Mouse (Mus musculus): ENCODE data around the gene Tmtc1. TPM values are rescaled to one million over a fixed set of nuclear protein-coding genes. Genes with fewer than 3 reads are reported as not detected.

Tmtc1 gene
- total RNA-seq (2014; rRNA removed) (35.1 and 45.4 TPM in 2 replicates), polyA plus RNA-seq (2015; fragmentation: Nextera tagmentation; extraction: Ambion mirVana) (2.4 and 3.0 TPM in 2 replicates)

- no peaks in the 10 kb centered on the region for H3K36me3 ChIP-seq (ENCODE audit: insufficient read depth, low read length)
These were observed at the start of gene Tmtc1 for GRCm38 (mm10) chr6:148443726-148444701. Gene Tmtc1 (minus strand): TSS chr6:148444389.

DNA sequence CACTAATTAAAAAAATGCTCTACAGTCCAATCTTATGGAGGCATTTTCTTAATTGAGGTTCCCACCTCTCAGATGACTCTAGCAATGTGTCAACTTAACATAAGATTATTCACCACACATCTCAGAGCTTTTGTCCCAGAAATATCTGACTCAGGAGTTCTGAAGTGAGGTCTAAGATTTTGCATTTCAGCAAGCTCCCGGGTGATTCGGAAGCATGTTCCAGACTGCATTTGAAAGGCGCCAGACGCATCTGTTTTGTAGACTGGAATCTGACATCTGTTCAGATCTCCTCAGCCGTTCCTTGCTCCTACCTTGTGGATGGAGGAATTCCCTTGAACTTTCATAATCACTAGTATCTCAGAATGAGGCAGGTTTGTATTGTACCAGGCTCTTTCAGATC is 47.7 kb upstream of the Tmtc1 start:
- TF ChIP-seq CTCF (IDR thresholded peaks at IDR 0.05; ENCODE audit: low read depth) = no peak
- ATAC-seq (no peak), DNase-seq (ENCODE audit: low spot score) (no peak)
- Histone ChIP-seq H3K9ac (replicated peaks; ENCODE audit: low read length) (no peak overlapping the region), H3K4me1 (ENCODE audit: insufficient read depth, low read length) (no peaks in the 10 kb centered on the region), H3K27me3 (ENCODE audit: insufficient read depth, low read length) (no peaks in the 10 kb centered on the region), H3K4me3 (ENCODE audit: low read length) (no peak overlapping the region), H3K27ac (no peak overlapping the region), H3K4me2 (ENCODE audit: low read depth, low read length) (no peak overlapping the region), H3K36me3 (ENCODE audit: insufficient read depth, low read length) (no peaks in the 10 kb centered on the region), H3K9me3 (ENCODE audit: low read length) (no peaks in the 10 kb centered on the region)
- WGBS = 73% methylated on average over 5 of the region's 5 CpGs

More at GRCm38 (mm10) chr6:148443726-148444701, at the start of gene Tmtc1:
- ATAC-seq (peak; percentile 78), DNase-seq (ENCODE audit: low spot score) (peak; percentile 78)
- Histone ChIP-seq H3K27ac (peak within 1 kb of the TSS; percentile 74), H3K4me2 (ENCODE audit: low read depth, low read length) (peak within 1 kb of the TSS; percentile 93), H3K27me3 (ENCODE audit: insufficient read depth, low read length) (no peaks in the 10 kb centered on the region), H3K9me3 (ENCODE audit: low read length) (no peaks in the 10 kb centered on the region), H3K4me1 (ENCODE audit: insufficient read depth, low read length) (peaks cover 14% of the 10 kb centered on the region), H3K4me3 (ENCODE audit: low read length) (peak within 1 kb of the TSS; percentile 78), H3K9ac (replicated peaks; ENCODE audit: low read length) (peak within 1 kb of the TSS; percentile 74)
- WGBS = 1% methylated on average over 96 of the region's 99 CpGs
- TF ChIP-seq CTCF (IDR thresholded peaks at IDR 0.05; ENCODE audit: low read depth) = 0 out of 2 replicates have a peak, but pooled peaks have one; percentile 5

GRCm38 (mm10) chr6:148486756-148487155 is 42.6 kb upstream of the Tmtc1 start:
- no peak for TF ChIP-seq CTCF (IDR thresholded peaks at IDR 0.05; ENCODE audit: low read depth)
- H3K4me2 ChIP-seq (ENCODE audit: low read depth, low read length) = no peak overlapping the region
- H3K4me3 ChIP-seq (ENCODE audit: low read length) = no peak overlapping the region
- ATAC-seq = no peak
- H3K36me3 ChIP-seq (ENCODE audit: insufficient read depth, low read length) = no peaks in the 10 kb centered on the region
- no peak for DNase-seq (ENCODE audit: low spot score)
- H3K27me3 ChIP-seq (ENCODE audit: insufficient read depth, low read length) = no peaks in the 10 kb centered on the region
- WGBS = 50% methylated on average over 3 of the region's 3 CpGs
- H3K27ac ChIP-seq = no peak overlapping the region
- H3K9me3 ChIP-seq (ENCODE audit: low read length) = no peaks in the 10 kb centered on the region
- no peak overlapping the region for H3K9ac ChIP-seq (replicated peaks; ENCODE audit: low read length)
- H3K4me1 ChIP-seq (ENCODE audit: insufficient read depth, low read length) = no peaks in the 10 kb centered on the region

DNA sequence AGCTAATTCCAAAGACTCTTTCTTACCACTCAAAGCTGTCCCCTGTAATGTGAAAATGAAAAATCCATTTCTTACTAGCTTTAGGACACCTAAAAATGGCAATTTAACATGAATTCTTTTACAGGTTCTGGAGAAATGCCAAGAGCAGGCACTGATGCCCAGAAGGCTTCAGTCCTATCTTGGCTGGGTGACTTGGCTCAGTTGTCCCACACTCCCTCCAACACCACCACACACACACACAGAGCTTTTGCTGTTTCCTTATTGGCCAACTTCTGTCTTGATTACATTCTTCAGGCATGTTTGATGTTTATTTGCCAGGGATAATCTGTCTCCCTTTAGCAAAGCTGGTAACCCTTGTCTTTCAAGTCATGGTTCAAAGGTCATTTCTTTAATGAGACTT is 37.7 kb upstream of the Tmtc1 start:
- no peaks in the 10 kb centered on the region for H3K9me3 ChIP-seq (ENCODE audit: low read length)

DNA sequence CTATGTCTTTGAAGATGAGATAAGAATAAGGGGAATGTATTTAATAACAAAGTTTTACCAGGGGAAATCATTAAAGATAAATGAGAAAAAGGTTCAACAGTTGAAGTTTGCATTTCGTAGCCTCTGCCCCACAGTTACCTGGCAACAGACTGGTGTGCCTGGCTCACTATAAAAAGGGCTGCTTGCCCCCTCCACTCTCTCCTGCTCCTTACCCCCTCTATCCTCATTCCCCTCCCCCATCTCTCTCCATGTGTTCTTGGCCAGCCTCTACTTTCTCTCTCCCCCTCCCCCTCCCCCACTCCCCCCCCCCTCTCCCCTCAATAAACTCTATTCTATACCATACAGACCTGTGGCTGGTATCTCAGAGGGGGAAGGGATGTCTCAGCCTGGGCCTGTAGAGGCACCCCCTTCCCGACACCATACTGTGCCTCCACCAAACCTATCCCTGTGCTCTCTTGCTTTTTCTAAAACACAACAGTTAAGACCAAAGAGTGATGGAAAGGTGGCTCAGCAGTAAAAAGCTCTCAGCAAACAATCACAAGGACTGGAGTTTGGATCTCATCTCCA is 35.6 kb upstream of the Tmtc1 start:
- no peaks in the 10 kb centered on the region for H3K36me3 ChIP-seq (ENCODE audit: insufficient read depth, low read length)
- no peak overlapping the region for H3K27ac ChIP-seq
- no peaks in the 10 kb centered on the region for H3K27me3 ChIP-seq (ENCODE audit: insufficient read depth, low read length)
- ATAC-seq (0 out of 2 replicates have a peak, but pooled peaks have one; percentile 38), DNase-seq (ENCODE audit: low spot score) (no peak)
- H3K9me3 ChIP-seq (ENCODE audit: low read length) = no peaks in the 10 kb centered on the region
- WGBS = 51% methylated on average over 2 of the region's 2 CpGs
- H3K4me3 ChIP-seq (ENCODE audit: low read length) = no peak overlapping the region
- TF ChIP-seq CTCF (IDR thresholded peaks at IDR 0.05; ENCODE audit: low read depth) = no peak
- H3K4me1 ChIP-seq (ENCODE audit: insufficient read depth, low read length) = no peaks in the 10 kb centered on the region
- H3K9ac ChIP-seq (replicated peaks; ENCODE audit: low read length) = no peak overlapping the region
- no peak overlapping the region for H3K4me2 ChIP-seq (ENCODE audit: low read depth, low read length)

More for the DNA sequence above, 37.7 kb upstream of the Tmtc1 start:
- H3K9ac ChIP-seq (replicated peaks; ENCODE audit: low read length) = no peak overlapping the region
- no peaks in the 10 kb centered on the region for H3K36me3 ChIP-seq (ENCODE audit: insufficient read depth, low read length)
- H3K4me3 ChIP-seq (ENCODE audit: low read length) = no peak overlapping the region
- H3K27ac ChIP-seq = no peak overlapping the region
- H3K27me3 ChIP-seq (ENCODE audit: insufficient read depth, low read length) = no peaks in the 10 kb centered on the region
- TF ChIP-seq CTCF (IDR thresholded peaks at IDR 0.05; ENCODE audit: low read depth) = no peak
- H3K4me2 ChIP-seq (ENCODE audit: low read depth, low read length) = no peak overlapping the region
- H3K4me1 ChIP-seq (ENCODE audit: insufficient read depth, low read length) = no peaks in the 10 kb centered on the region
- ATAC-seq (no peak), DNase-seq (ENCODE audit: low spot score) (peak; percentile 48)

DNA sequence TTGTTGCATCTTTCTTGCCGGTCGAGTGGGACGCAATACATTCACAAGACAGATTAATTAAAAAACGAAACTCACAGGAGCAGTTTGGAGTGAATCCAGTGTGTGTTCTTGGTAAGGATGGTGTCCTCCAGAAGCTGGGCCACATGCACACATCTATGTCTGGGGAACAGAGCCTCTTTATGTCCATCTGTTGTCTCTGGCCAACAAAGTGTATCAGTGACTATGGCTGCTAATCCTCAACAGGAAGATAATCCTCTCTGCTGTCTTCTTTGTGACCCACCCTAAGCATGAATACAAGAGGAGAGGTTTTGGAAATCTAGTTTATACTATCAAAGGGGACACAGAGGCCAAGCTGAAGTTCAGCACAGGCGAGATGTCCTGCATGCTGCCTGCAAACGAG is 34.2 kb upstream of the Tmtc1 start:
- H3K9me3 ChIP-seq (ENCODE audit: low read length) = no peaks in the 10 kb centered on the region
- H3K36me3 ChIP-seq (ENCODE audit: insufficient read depth, low read length) = no peaks in the 10 kb centered on the region
- DNase-seq (ENCODE audit: low spot score) (no peak), ATAC-seq (peak; percentile 75)
- WGBS = 61% methylated on average over 6 of the region's 6 CpGs
- H3K4me1 ChIP-seq (ENCODE audit: insufficient read depth, low read length) = no peaks in the 10 kb centered on the region
- no peak overlapping the region for H3K4me3 ChIP-seq (ENCODE audit: low read length)
- H3K9ac ChIP-seq (replicated peaks; ENCODE audit: low read length) = no peak overlapping the region
- no peak overlapping the region for H3K27ac ChIP-seq
- H3K4me2 ChIP-seq (ENCODE audit: low read depth, low read length) = no peak overlapping the region
- H3K27me3 ChIP-seq (ENCODE audit: insufficient read depth, low read length) = no peaks in the 10 kb centered on the region
- no peak for TF ChIP-seq CTCF (IDR thresholded peaks at IDR 0.05; ENCODE audit: low read depth)
